Mouse (Mus musculus): Measurements from ENCODE around the gene Cdk18. TPM values are rescaled to one million over a fixed set of nuclear protein-coding genes. Genes with fewer than 3 reads are reported as not detected.

The Cdk18 gene
- total and polyA plus RNA-seq, 2 experiments from 2014 or later = 3.1 to 7.2 TPM

GRCm38 (mm10) chr1:132089767-132090166 lies 49.7 kb downstream of the Cdk18 start:
- no peak for TF ChIP-seq CTCF (IDR thresholded peaks at IDR 0.05)
- Histone ChIP-seq H3K4me2 (ENCODE audit: low read depth, low read length, poor library complexity, severe bottlenecking) (no peak overlapping the region), H3K36me3 (ENCODE audit: insufficient read depth, low read length) (no peaks in the 10 kb centered on the region), H3K9ac (replicated peaks; ENCODE audit: low read length, poor library complexity, severe bottlenecking) (no peak overlapping the region), H3K9me3 (ENCODE audit: low read length) (no peaks in the 10 kb centered on the region), H3K27ac (ENCODE audit: low read depth, low read length) (no peak overlapping the region), H3K27me3 (ENCODE audit: insufficient read depth, low read length) (no peaks in the 10 kb centered on the region), H3K4me3 (ENCODE audit: low read depth, low read length) (no peak overlapping the region), H3K4me1 (ENCODE audit: insufficient read depth, low read length) (no peaks in the 10 kb centered on the region)
- DNase-seq (ENCODE audit: low spot score) = no peak
- 80% methylated on average over 6 of the region's 6 CpGs for WGBS
- no peak for ATAC-seq (ENCODE audit: low FRiP score)

- H3K4me2 ChIP-seq (ENCODE audit: low read depth, low read length, poor library complexity, severe bottlenecking) = no peak overlapping the region
- no peaks in the 10 kb centered on the region for H3K36me3 ChIP-seq (ENCODE audit: insufficient read depth, low read length)
- TF ChIP-seq CTCF (IDR thresholded peaks at IDR 0.05) = no peak
- no peaks in the 10 kb centered on the region for H3K9me3 ChIP-seq (ENCODE audit: low read length)
- no peak for DNase-seq (ENCODE audit: low spot score)
- H3K27me3 ChIP-seq (ENCODE audit: insufficient read depth, low read length) = no peaks in the 10 kb centered on the region
- no peak overlapping the region for H3K4me3 ChIP-seq (ENCODE audit: low read depth, low read length)
- H3K4me1 ChIP-seq (ENCODE audit: insufficient read depth, low read length) = no peaks in the 10 kb centered on the region
- ATAC-seq (ENCODE audit: low FRiP score) = no peak
- WGBS = 76% methylated on average over 5 of the region's 5 CpGs
- H3K27ac ChIP-seq (ENCODE audit: low read depth, low read length) = no peak overlapping the region
- H3K9ac ChIP-seq (replicated peaks; ENCODE audit: low read length, poor library complexity, severe bottlenecking) = no peak overlapping the region
Observed at GRCm38 (mm10) chr1:132088181-132088671, 51.3 kb downstream of the Cdk18 start.

GRCm38 (mm10) chr1:132085181-132086049 lies 54.1 kb downstream of the Cdk18 start:
- H3K27me3 ChIP-seq (ENCODE audit: insufficient read depth, low read length) = no peaks in the 10 kb centered on the region
- no peak for ATAC-seq (ENCODE audit: low FRiP score)
- H3K4me1 ChIP-seq (ENCODE audit: insufficient read depth, low read length) = no peaks in the 10 kb centered on the region
- no peaks in the 10 kb centered on the region for H3K36me3 ChIP-seq (ENCODE audit: insufficient read depth, low read length)
- no peak overlapping the region for H3K27ac ChIP-seq (ENCODE audit: low read depth, low read length)
- no peak overlapping the region for H3K4me2 ChIP-seq (ENCODE audit: low read depth, low read length, poor library complexity, severe bottlenecking)
- H3K4me3 ChIP-seq (ENCODE audit: low read depth, low read length) = no peak overlapping the region
- no peak overlapping the region for H3K9ac ChIP-seq (replicated peaks; ENCODE audit: low read length, poor library complexity, severe bottlenecking)
- DNase-seq (ENCODE audit: low spot score) = no peak
- 62% methylated on average over 7 of the region's 7 CpGs for WGBS
- H3K9me3 ChIP-seq (ENCODE audit: low read length) = no peaks in the 10 kb centered on the region
- no peak for TF ChIP-seq CTCF (IDR thresholded peaks at IDR 0.05)

- no peak overlapping the region for H3K27ac ChIP-seq (ENCODE audit: low read depth, low read length)
- H3K9me3 ChIP-seq (ENCODE audit: low read length) = no peaks in the 10 kb centered on the region
- H3K4me2 ChIP-seq (ENCODE audit: low read depth, low read length, poor library complexity, severe bottlenecking) = no peak overlapping the region
- no peaks in the 10 kb centered on the region for H3K36me3 ChIP-seq (ENCODE audit: insufficient read depth, low read length)
- no peaks in the 10 kb centered on the region for H3K4me1 ChIP-seq (ENCODE audit: insufficient read depth, low read length)
- no peak for TF ChIP-seq CTCF (IDR thresholded peaks at IDR 0.05)
- no peak overlapping the region for H3K4me3 ChIP-seq (ENCODE audit: low read depth, low read length)
- H3K9ac ChIP-seq (replicated peaks; ENCODE audit: low read length, poor library complexity, severe bottlenecking) = no peak overlapping the region
- 81% methylated on average over 2 of the region's 2 CpGs for WGBS
- no peaks in the 10 kb centered on the region for H3K27me3 ChIP-seq (ENCODE audit: insufficient read depth, low read length)
- ATAC-seq (ENCODE audit: low FRiP score) = no peak
- no peak for DNase-seq (ENCODE audit: low spot score)
Observed at GRCm38 (mm10) chr1:132078413-132078812, 61.1 kb downstream of the Cdk18 start.

GRCm38 (mm10) chr1:132075576-132075975 lies 63.9 kb downstream of the Cdk18 start:
- no peak overlapping the region for H3K4me3 ChIP-seq (ENCODE audit: low read depth, low read length)
- no peak for TF ChIP-seq CTCF (IDR thresholded peaks at IDR 0.05)
- no peaks in the 10 kb centered on the region for H3K36me3 ChIP-seq (ENCODE audit: insufficient read depth, low read length)
- DNase-seq (ENCODE audit: low spot score) (no peak), ATAC-seq (ENCODE audit: low FRiP score) (no peak)
- H3K27ac ChIP-seq (ENCODE audit: low read depth, low read length) = no peak overlapping the region
- no peaks in the 10 kb centered on the region for H3K9me3 ChIP-seq (ENCODE audit: low read length)
- H3K27me3 ChIP-seq (ENCODE audit: insufficient read depth, low read length) = no peaks in the 10 kb centered on the region
- no peak overlapping the region for H3K4me2 ChIP-seq (ENCODE audit: low read depth, low read length, poor library complexity, severe bottlenecking)
- 88% methylated on average over 10 of the region's 10 CpGs for WGBS
- no peak overlapping the region for H3K9ac ChIP-seq (replicated peaks; ENCODE audit: low read length, poor library complexity, severe bottlenecking)
- no peaks in the 10 kb centered on the region for H3K4me1 ChIP-seq (ENCODE audit: insufficient read depth, low read length)

GRCm38 (mm10) chr1:132070659-132071058 lies 68.8 kb downstream of the Cdk18 start:
- WGBS = 91% methylated on average over 3 of the region's 3 CpGs
- no peak for ATAC-seq (ENCODE audit: low FRiP score)

More at GRCm38 (mm10) chr1:132070659-132071058, 68.8 kb downstream of the Cdk18 start:
- H3K9me3 ChIP-seq (ENCODE audit: low read length) = no peaks in the 10 kb centered on the region
- no peak overlapping the region for H3K4me2 ChIP-seq (ENCODE audit: low read depth, low read length, poor library complexity, severe bottlenecking)
- no peak overlapping the region for H3K27ac ChIP-seq (ENCODE audit: low read depth, low read length)
- H3K36me3 ChIP-seq (ENCODE audit: insufficient read depth, low read length) = no peaks in the 10 kb centered on the region
- H3K4me3 ChIP-seq (ENCODE audit: low read depth, low read length) = no peak overlapping the region
- no peak for DNase-seq (ENCODE audit: low spot score)
- peaks cover 9% of the 10 kb centered on the region for H3K4me1 ChIP-seq (ENCODE audit: insufficient read depth, low read length)
- TF ChIP-seq CTCF (IDR thresholded peaks at IDR 0.05) = no peak
- H3K9ac ChIP-seq (replicated peaks; ENCODE audit: low read length, poor library complexity, severe bottlenecking) = no peak overlapping the region
- peaks cover 8% of the 10 kb centered on the region for H3K27me3 ChIP-seq (ENCODE audit: insufficient read depth, low read length)

All from midbrain, postnatal 0 days (tissue).